Mouse (Mus musculus) myocyte (in vitro differentiated cells): ENCODE measurements around the gene 4931406P16Rik. TPM values are rescaled to one million over a fixed set of nuclear protein-coding genes. Genes with fewer than 3 reads are reported as not detected.
A peak's percentile ranks its signal among the peaks of the same experiment; 100 is the strongest.

Experiments used
- H3K27me3 ChIP-seq: one replicate; pipeline ENCODE4 v1.6.1; 2011; ENCODE audit not compliant: control insufficient read depth, insufficient read depth, insufficient read length
- H3K36me3 ChIP-seq: one replicate; pipeline ENCODE4 v1.6.1; 2011; ENCODE audit not compliant: control insufficient read depth, insufficient read depth
- H3K4me2 ChIP-seq: one replicate; pipeline ENCODE4 v1.6.1; 2011; ENCODE audit warnings: low read depth, control low read depth
- H3K4me3 ChIP-seq: one replicate; pipeline ENCODE4 v1.5.1; 2011; ENCODE audit warnings: mild to moderate bottlenecking, control low read depth, moderate library complexity
- H3K79me2 ChIP-seq: one replicate; pipeline ENCODE4 v1.6.1; 2011; ENCODE audit not compliant: control insufficient read depth, insufficient read depth
- H3ac ChIP-seq: one replicate; pipeline ENCODE4 v1.6.1; 2011; ENCODE audit not compliant: control insufficient read depth, insufficient read length
- CEBPB ChIP-seq: IDR thresholded peaks from 2 replicates; pipeline ENCODE4 v1.6.1; 2011; ENCODE audit warnings: mild to moderate bottlenecking, moderate library complexity; ENCODE audit not compliant: poor library complexity, insufficient read depth, severe bottlenecking
- E2F4 ChIP-seq: IDR thresholded peaks from one replicate; pipeline ENCODE4 v1.6.1; 2011; ENCODE audit warnings: mild to moderate bottlenecking, control low read depth, moderate library complexity; ENCODE audit not compliant: insufficient read depth
- MAX ChIP-seq: IDR thresholded peaks from one replicate; pipeline ENCODE4 v1.6.1; 2011; ENCODE audit warnings: low read depth, mild to moderate bottlenecking, control low read depth
- MYOD1 ChIP-seq, 3 experiments: IDR thresholded peaks; one replicate each; pipeline ENCODE4 v1.6.1; 2011; ENCODE audit warnings: control low read depth in 2 of 3, low read depth in 2 of 3, mild to moderate bottlenecking in 2 of 3, moderate library complexity in 1 of 3; ENCODE audit not compliant: insufficient read length in 2 of 3, control insufficient read depth in 1 of 3
- MYOG ChIP-seq, 3 experiments: IDR thresholded peaks; one replicate each; pipeline ENCODE4 v1.6.1; 2011; ENCODE audit warnings: control low read depth in 2 of 3, low read depth in 2 of 3, mild to moderate bottlenecking in 2 of 3; ENCODE audit not compliant: insufficient read length in 2 of 3, control insufficient read depth in 1 of 3, insufficient read depth in 1 of 3
- POLR2A ChIP-seq: IDR thresholded peaks from one replicate; pipeline ENCODE4 v1.6.1; 2011; ENCODE audit warnings: low read depth, mild to moderate bottlenecking, control low read depth, moderate library complexity; ENCODE audit not compliant: insufficient read length
- POLR2AphosphoS2 ChIP-seq: IDR thresholded peaks from one replicate; pipeline ENCODE4 v1.6.1; 2011; ENCODE audit warnings: low read depth, control low read depth; ENCODE audit not compliant: insufficient read length
- REST ChIP-seq: IDR thresholded peaks from one replicate; pipeline ENCODE4 v1.6.1; 2011; ENCODE audit warnings: mild to moderate bottlenecking, control low read depth, moderate library complexity; ENCODE audit not compliant: insufficient read depth, insufficient read length
- SRF ChIP-seq: IDR thresholded peaks from one replicate; pipeline ENCODE4 v1.6.1; 2011; ENCODE audit warnings: low read depth; ENCODE audit not compliant: control insufficient read depth, insufficient read length
- TCF12 ChIP-seq: IDR thresholded peaks from one replicate; pipeline ENCODE4 v1.6.1; 2011; ENCODE audit warnings: mild to moderate bottlenecking, control low read depth; ENCODE audit not compliant: poor library complexity, insufficient read depth, severe bottlenecking
- TCF3 ChIP-seq: IDR thresholded peaks from one replicate; pipeline ENCODE4 v1.6.1; 2011; ENCODE audit warnings: low read depth, control low read depth; ENCODE audit not compliant: insufficient read length
- USF1 ChIP-seq: IDR thresholded peaks from one replicate; pipeline ENCODE4 v1.6.1; 2011; ENCODE audit warnings: low read depth, mild to moderate bottlenecking, control low read depth, moderate library complexity
- polyA plus RNA-seq: library from polyadenylated mRNA; unstranded; fragments of >200 nt; fragmentation: generic; extraction: Trizol; gene quantifications from one replicate; pipeline ENCODE4 v1.2.1, GENCODE M21; 2012; ENCODE audit warnings: missing spikeins

The 4931406P16Rik gene
- polyA plus RNA-seq, 1 experiment: 14.5 TPM

- Histone ChIP-seq H3K27me3 (no peaks in the 10 kb centered on the region), H3K4me3 (no peak overlapping the region), H3K79me2 (peaks cover 75% of the 10 kb centered on the region), H3K4me2 (no peak overlapping the region), H3K36me3 (peaks cover 11% of the 10 kb centered on the region), H3ac (no peak overlapping the region)
- no peak for TF ChIP-seq MYOD1 (IDR thresholded peaks at IDR 0.05; ENCODE audit: control insufficient read depth in 1 of 3, insufficient read length in 2 of 3, low read depth in 2 of 3)
- no peak for TF ChIP-seq MYOG (IDR thresholded peaks at IDR 0.05; ENCODE audit: control insufficient read depth in 1 of 3, insufficient read depth in 1 of 3, insufficient read length in 2 of 3, low read depth in 2 of 3)
- no peak for TF ChIP-seq POLR2AphosphoS2
- no peak for TF ChIP-seq SRF
- TF ChIP-seq POLR2A: no peak
Observed at GRCm38 (mm10) chr7:34272465-34272864, 40.9 kb downstream of the 4931406P16Rik start.

DNA sequence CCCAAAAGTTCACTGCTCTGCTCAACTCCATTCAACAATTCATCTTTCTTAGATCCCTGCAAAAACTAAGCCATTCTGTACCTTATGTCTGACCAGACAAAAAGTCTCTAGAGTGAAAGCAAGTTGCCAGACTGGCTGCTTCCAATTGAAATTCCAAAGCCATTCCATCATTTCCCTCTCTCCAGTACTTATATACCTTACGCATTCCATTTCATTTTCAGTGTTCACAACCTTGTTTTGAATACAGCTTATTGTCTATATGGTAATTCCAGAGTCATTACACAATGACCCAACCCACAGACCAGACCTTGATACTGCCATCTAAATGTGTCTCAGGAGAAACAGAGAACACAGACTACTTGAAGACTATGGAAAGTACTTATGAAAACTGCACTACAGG lies 44.9 kb downstream of the 4931406P16Rik start:
- no peak overlapping the region for H3ac ChIP-seq
- no peak overlapping the region for H3K4me2 ChIP-seq
- H3K4me3 ChIP-seq: no peak overlapping the region
- H3K27me3 ChIP-seq: no peaks in the 10 kb centered on the region
- H3K79me2 ChIP-seq: peaks cover 73% of the 10 kb centered on the region
- no peak for TF ChIP-seq MYOD1 (IDR thresholded peaks at IDR 0.05; ENCODE audit: control insufficient read depth in 1 of 3, insufficient read length in 2 of 3, low read depth in 2 of 3)
- TF ChIP-seq CEBPB: no peak
- TF ChIP-seq E2F4: no peak
- no peak for TF ChIP-seq REST
- no peak for TF ChIP-seq TCF12
- TF ChIP-seq POLR2A: no peak
- TF ChIP-seq MAX: no peak
- no peak for TF ChIP-seq TCF3
- no peak for TF ChIP-seq SRF
- TF ChIP-seq POLR2AphosphoS2: no peak
- TF ChIP-seq USF1: no peak
- TF ChIP-seq MYOG (IDR thresholded peaks at IDR 0.05; ENCODE audit: control insufficient read depth in 1 of 3, insufficient read depth in 1 of 3, insufficient read length in 2 of 3, low read depth in 2 of 3): no peak
- H3K36me3 ChIP-seq: peaks cover 9% of the 10 kb centered on the region

- no peak overlapping the region for H3ac ChIP-seq
- H3K4me3 ChIP-seq: no peak overlapping the region
- H3K79me2 ChIP-seq: peaks cover 60% of the 10 kb centered on the region
- H3K27me3 ChIP-seq: no peaks in the 10 kb centered on the region
- TF ChIP-seq MYOG (IDR thresholded peaks at IDR 0.05; ENCODE audit: control insufficient read depth in 1 of 3, insufficient read depth in 1 of 3, insufficient read length in 2 of 3, low read depth in 2 of 3): no peak
- peak in 1 of 3 experiments; percentile 29 for TF ChIP-seq MYOD1 (IDR thresholded peaks at IDR 0.05; ENCODE audit: control insufficient read depth in 1 of 3, insufficient read length in 2 of 3, low read depth in 2 of 3)
- peaks cover 17% of the 10 kb centered on the region for H3K36me3 ChIP-seq
- H3K4me2 ChIP-seq: peak overlapping the region; percentile 55
Observed at GRCm38 (mm10) chr7:34266421-34266820, 46.9 kb downstream of the 4931406P16Rik start.

- no peaks in the 10 kb centered on the region for H3K27me3 ChIP-seq
- TF ChIP-seq E2F4 (no peak), REST (no peak), MYOD1 (IDR thresholded peaks at IDR 0.05; ENCODE audit: control insufficient read depth in 1 of 3, insufficient read length in 2 of 3, low read depth in 2 of 3) (no peak), MYOG (IDR thresholded peaks at IDR 0.05; ENCODE audit: control insufficient read depth in 1 of 3, insufficient read depth in 1 of 3, insufficient read length in 2 of 3, low read depth in 2 of 3) (no peak)
- peaks cover 55% of the 10 kb centered on the region for H3K79me2 ChIP-seq
- H3ac ChIP-seq: no peak overlapping the region
- H3K4me2 ChIP-seq: peak overlapping the region; percentile 55
- no peak overlapping the region for H3K4me3 ChIP-seq
- H3K36me3 ChIP-seq: peaks cover 22% of the 10 kb centered on the region
Observed at GRCm38 (mm10) chr7:34265876-34266346, 47.4 kb downstream of the 4931406P16Rik start.

DNA sequence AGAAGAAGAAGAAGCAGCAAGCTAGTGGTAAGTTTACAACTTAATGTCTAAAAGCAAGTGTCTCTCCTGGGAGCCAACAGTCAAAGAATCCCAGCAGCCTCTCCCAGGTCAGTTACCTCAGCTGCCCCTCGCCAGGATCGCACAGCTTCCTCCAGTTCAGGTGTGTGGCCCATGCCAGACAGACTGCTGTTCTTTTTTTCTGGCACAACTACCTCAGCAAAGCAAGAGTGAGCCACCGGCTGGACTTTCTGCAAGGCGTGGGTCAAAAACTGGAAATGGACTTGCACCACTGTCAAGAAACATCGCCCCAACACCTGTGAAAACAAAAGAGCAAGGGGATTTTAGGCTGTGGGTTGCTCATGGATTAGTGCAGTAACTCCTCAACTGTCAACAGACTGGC lies 49.9 kb downstream of the 4931406P16Rik start:
- H3K4me3 ChIP-seq: no peak overlapping the region
- TF ChIP-seq MAX (no peak), SRF (no peak), MYOG (IDR thresholded peaks at IDR 0.05; ENCODE audit: control insufficient read depth in 1 of 3, insufficient read depth in 1 of 3, insufficient read length in 2 of 3, low read depth in 2 of 3) (no peak), POLR2AphosphoS2 (no peak), TCF12 (no peak), TCF3 (no peak), REST (no peak), E2F4 (no peak), POLR2A (no peak), USF1 (no peak), CEBPB (no peak), MYOD1 (IDR thresholded peaks at IDR 0.05; ENCODE audit: control insufficient read depth in 1 of 3, insufficient read length in 2 of 3, low read depth in 2 of 3) (no peak)
- H3K4me2 ChIP-seq: no peak overlapping the region
- peaks cover 37% of the 10 kb centered on the region for H3K36me3 ChIP-seq
- H3ac ChIP-seq: no peak overlapping the region
- peaks cover 35% of the 10 kb centered on the region for H3K79me2 ChIP-seq
- no peaks in the 10 kb centered on the region for H3K27me3 ChIP-seq
